Mouse (Mus musculus): ENCODE measurements around the gene Vmn1r1. TPM values are rescaled to one million over a fixed set of nuclear protein-coding genes. Genes with fewer than 3 reads are reported as not detected.
"Not testable (repeated sequence)": the region's sequence is repeated elsewhere in the genome, so short reads cannot be mapped to it uniquely, and the experiment has no call there.

Vmn1r1 gene
- polyA plus RNA-seq, 1 experiment from 2014 or later: not detected

DNA sequence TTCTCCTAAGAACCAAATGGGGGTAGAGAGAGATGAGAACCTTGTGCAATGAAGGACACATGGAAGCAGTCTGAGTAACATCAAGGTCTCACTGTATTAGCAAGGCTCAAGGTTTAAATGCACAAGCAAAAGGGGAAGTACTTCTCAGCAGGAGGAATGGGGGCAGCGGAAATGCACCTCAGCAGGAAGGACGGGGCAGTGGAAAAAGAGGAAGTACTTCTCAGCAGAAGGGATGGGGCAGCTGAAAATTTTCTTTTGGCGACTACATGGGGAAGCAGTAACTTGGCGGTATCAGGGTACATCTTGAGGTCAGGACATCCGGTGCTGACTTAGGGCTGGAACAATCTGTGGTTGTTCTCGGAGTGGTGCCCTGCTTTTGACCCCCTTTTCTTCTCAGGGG, 5.9 kb upstream of the Vmn1r1 start:
- not testable (repeated sequence) for H3K27me3 ChIP-seq (ENCODE audit: control insufficient read depth, insufficient read depth, low read length); DNase-seq (ENCODE audit: low spot score); ATAC-seq (ENCODE audit: low FRiP score); H3K4me2 ChIP-seq (replicated peaks); H3K9me3 ChIP-seq (ENCODE audit: control insufficient read depth, low read length); H3K36me3 ChIP-seq (replicated peaks; ENCODE audit: control insufficient read depth, insufficient read depth); H3K4me3 ChIP-seq (replicated peaks; ENCODE audit: low read length); H3K27ac ChIP-seq; H3K4me1 ChIP-seq (replicated peaks; ENCODE audit: control insufficient read depth, insufficient read depth, low read length); H3K9ac ChIP-seq
- WGBS: 92% methylated on average over 6 of the region's 6 CpGs

DNA sequence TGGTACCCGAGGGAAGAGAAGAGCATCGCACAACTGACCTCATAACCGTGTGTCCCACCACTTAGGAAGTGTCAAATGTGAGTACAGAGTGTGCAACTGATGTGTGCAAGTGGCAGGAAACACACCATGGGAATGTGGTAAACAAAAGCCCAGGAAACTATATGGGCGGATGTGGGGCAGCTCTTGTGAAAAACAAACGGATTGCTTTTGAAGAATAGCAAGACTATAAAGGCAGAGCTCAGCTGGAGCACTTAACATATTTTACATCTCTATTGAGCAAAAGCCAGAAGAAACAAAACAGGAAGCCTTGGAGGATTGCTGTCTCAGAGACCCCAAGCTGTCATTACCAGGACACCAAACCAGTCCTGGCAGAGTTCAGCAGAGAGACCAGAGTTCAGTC, 1.3 kb downstream of the Vmn1r1 start:
- Histone ChIP-seq H3K9ac (no peak overlapping the region), H3K4me3 (replicated peaks; ENCODE audit: low read length) (no peak overlapping the region), H3K36me3 (replicated peaks; ENCODE audit: control insufficient read depth, insufficient read depth) (no peaks in the 10 kb centered on the region), H3K9me3 (ENCODE audit: control insufficient read depth, low read length) (no peaks in the 10 kb centered on the region), H3K27me3 (ENCODE audit: control insufficient read depth, insufficient read depth, low read length) (no peaks in the 10 kb centered on the region), H3K4me2 (replicated peaks) (no peak overlapping the region), H3K4me1 (replicated peaks; ENCODE audit: control insufficient read depth, insufficient read depth, low read length) (no peaks in the 10 kb centered on the region), H3K27ac (no peak overlapping the region)
- DNase-seq (ENCODE audit: low spot score) (no peak), ATAC-seq (ENCODE audit: low FRiP score) (no peak)
- 19% methylated on average over 5 of the region's 5 CpGs for WGBS

- Histone ChIP-seq H3K36me3 (replicated peaks; ENCODE audit: control insufficient read depth, insufficient read depth) (no peaks in the 10 kb centered on the region), H3K27ac (no peak overlapping the region), H3K4me2 (replicated peaks) (no peak overlapping the region), H3K4me3 (replicated peaks; ENCODE audit: low read length) (no peak overlapping the region), H3K27me3 (ENCODE audit: control insufficient read depth, insufficient read depth, low read length) (no peaks in the 10 kb centered on the region), H3K9ac (no peak overlapping the region), H3K4me1 (replicated peaks; ENCODE audit: control insufficient read depth, insufficient read depth, low read length) (no peaks in the 10 kb centered on the region), H3K9me3 (ENCODE audit: control insufficient read depth, low read length) (no peaks in the 10 kb centered on the region)
- no peak for DNase-seq (ENCODE audit: low spot score)
- 77% methylated on average over 3 of the region's 3 CpGs for WGBS
- no peak for ATAC-seq (ENCODE audit: low FRiP score)
Observed at GRCm38 (mm10) chr1:182159575-182159974, 4.7 kb downstream of the Vmn1r1 start.

GRCm38 (mm10) chr1:182157734-182158133, 6.6 kb downstream of the Vmn1r1 start:
- no peak overlapping the region for H3K9ac ChIP-seq
- no peak overlapping the region for H3K27ac ChIP-seq
- H3K36me3 ChIP-seq (replicated peaks; ENCODE audit: control insufficient read depth, insufficient read depth): no peaks in the 10 kb centered on the region
- ATAC-seq (ENCODE audit: low FRiP score): no peak
- WGBS: 57% methylated on average over 4 of the region's 4 CpGs
- H3K4me3 ChIP-seq (replicated peaks; ENCODE audit: low read length): no peak overlapping the region
- H3K27me3 ChIP-seq (ENCODE audit: control insufficient read depth, insufficient read depth, low read length): no peaks in the 10 kb centered on the region
- H3K4me2 ChIP-seq (replicated peaks): no peak overlapping the region
- no peak for DNase-seq (ENCODE audit: low spot score)
- no peaks in the 10 kb centered on the region for H3K4me1 ChIP-seq (replicated peaks; ENCODE audit: control insufficient read depth, insufficient read depth, low read length)
- no peaks in the 10 kb centered on the region for H3K9me3 ChIP-seq (ENCODE audit: control insufficient read depth, low read length)

DNA sequence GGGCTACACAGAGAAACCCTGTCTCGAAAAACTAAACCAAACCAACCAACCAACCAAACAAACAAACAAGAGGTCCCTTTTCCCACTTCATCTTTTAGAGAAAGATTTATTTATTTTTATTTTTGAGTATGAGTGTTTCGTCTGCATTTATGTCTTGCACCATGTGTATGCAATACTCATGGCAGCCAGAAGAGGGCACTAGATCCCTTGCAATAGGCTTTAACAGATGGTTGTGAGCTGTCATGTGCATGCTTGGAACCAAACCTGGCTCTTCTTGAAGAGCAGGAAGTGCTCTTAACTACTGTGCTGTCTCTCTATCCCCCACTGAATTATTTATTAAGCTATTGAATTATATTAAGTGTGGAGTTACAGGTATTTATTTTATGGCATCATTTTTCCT, 14.3 kb downstream of the Vmn1r1 start:
- Histone ChIP-seq H3K9me3 (ENCODE audit: control insufficient read depth, low read length) (no peaks in the 10 kb centered on the region), H3K4me1 (replicated peaks; ENCODE audit: control insufficient read depth, insufficient read depth, low read length) (no peaks in the 10 kb centered on the region), H3K27me3 (ENCODE audit: control insufficient read depth, insufficient read depth, low read length) (no peaks in the 10 kb centered on the region), H3K9ac (no peak overlapping the region), H3K4me3 (replicated peaks; ENCODE audit: low read length) (no peak overlapping the region), H3K27ac (no peak overlapping the region), H3K36me3 (replicated peaks; ENCODE audit: control insufficient read depth, insufficient read depth) (no peaks in the 10 kb centered on the region), H3K4me2 (replicated peaks) (no peak overlapping the region)
- ATAC-seq (ENCODE audit: low FRiP score) (no peak), DNase-seq (ENCODE audit: low spot score) (no peak)
- WGBS: 95% methylated on average over 2 of the region's 2 CpGs

- Histone ChIP-seq H3K9me3 (ENCODE audit: control insufficient read depth, low read length) (no peaks in the 10 kb centered on the region), H3K4me2 (replicated peaks) (no peak overlapping the region), H3K27ac (no peak overlapping the region), H3K4me1 (replicated peaks; ENCODE audit: control insufficient read depth, insufficient read depth, low read length) (no peaks in the 10 kb centered on the region), H3K4me3 (replicated peaks; ENCODE audit: low read length) (no peak overlapping the region), H3K27me3 (ENCODE audit: control insufficient read depth, insufficient read depth, low read length) (no peaks in the 10 kb centered on the region), H3K36me3 (replicated peaks; ENCODE audit: control insufficient read depth, insufficient read depth) (no peaks in the 10 kb centered on the region), H3K9ac (no peak overlapping the region)
- DNase-seq (ENCODE audit: low spot score) (no peak), ATAC-seq (ENCODE audit: low FRiP score) (no peak)
- 81% methylated on average over 7 of the region's 7 CpGs for WGBS
Observed at GRCm38 (mm10) chr1:182148864-182149514, 15.3 kb downstream of the Vmn1r1 start.

GRCm38 (mm10) chr1:182145546-182145945, 18.7 kb downstream of the Vmn1r1 start:
- no peaks in the 10 kb centered on the region for H3K9me3 ChIP-seq (ENCODE audit: control insufficient read depth, low read length)
- no peak overlapping the region for H3K27ac ChIP-seq
- ATAC-seq (ENCODE audit: low FRiP score) (no peak), DNase-seq (ENCODE audit: low spot score) (no peak)
- H3K9ac ChIP-seq: no peak overlapping the region
- H3K36me3 ChIP-seq (replicated peaks; ENCODE audit: control insufficient read depth, insufficient read depth): no peaks in the 10 kb centered on the region
- H3K4me3 ChIP-seq (replicated peaks; ENCODE audit: low read length): no peak overlapping the region
- no peak overlapping the region for H3K4me2 ChIP-seq (replicated peaks)
- H3K27me3 ChIP-seq (ENCODE audit: control insufficient read depth, insufficient read depth, low read length): no peaks in the 10 kb centered on the region
- WGBS: 61% methylated on average over 5 of the region's 5 CpGs
- H3K4me1 ChIP-seq (replicated peaks; ENCODE audit: control insufficient read depth, insufficient read depth, low read length): no peaks in the 10 kb centered on the region

- no peak overlapping the region for H3K9ac ChIP-seq
- no peak for ATAC-seq (ENCODE audit: low FRiP score)
Observed at GRCm38 (mm10) chr1:182143288-182143687, 21.0 kb downstream of the Vmn1r1 start.

DNA sequence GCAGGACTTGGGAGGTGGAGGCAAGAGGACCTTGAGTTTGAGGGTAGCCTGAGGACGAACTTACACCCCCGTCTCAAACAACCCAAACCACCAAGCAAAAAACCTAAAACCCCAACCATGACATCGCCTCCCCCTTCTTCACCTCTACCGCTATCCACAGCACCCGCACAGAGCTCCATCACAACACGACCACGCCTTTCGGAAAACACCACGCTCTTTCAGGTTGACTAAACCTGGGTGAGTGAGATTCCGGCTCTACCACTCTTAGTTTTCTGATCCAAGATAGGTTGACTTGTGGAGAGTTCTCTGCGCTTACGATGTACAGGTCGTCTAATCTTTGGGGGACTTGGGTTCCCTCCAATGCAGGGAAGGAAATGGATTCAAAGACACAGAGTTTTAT, 21.6 kb downstream of the Vmn1r1 start:
- Histone ChIP-seq H3K27ac (no peak overlapping the region), H3K27me3 (ENCODE audit: control insufficient read depth, insufficient read depth, low read length) (no peaks in the 10 kb centered on the region), H3K4me1 (replicated peaks; ENCODE audit: control insufficient read depth, insufficient read depth, low read length) (no peaks in the 10 kb centered on the region), H3K4me3 (replicated peaks; ENCODE audit: low read length) (no peak overlapping the region), H3K9me3 (ENCODE audit: control insufficient read depth, low read length) (no peaks in the 10 kb centered on the region), H3K9ac (no peak overlapping the region), H3K36me3 (replicated peaks; ENCODE audit: control insufficient read depth, insufficient read depth) (no peaks in the 10 kb centered on the region), H3K4me2 (replicated peaks) (no peak overlapping the region)
- ATAC-seq (ENCODE audit: low FRiP score) (no peak), DNase-seq (ENCODE audit: low spot score) (no peak)
- 90% methylated on average over 13 of the region's 13 CpGs for whole genome bisulfite sequencing

More at GRCm38 (mm10) chr1:182143288-182143687, 21.0 kb downstream of the Vmn1r1 start:
- Histone ChIP-seq H3K27ac (no peak overlapping the region), H3K4me2 (replicated peaks) (no peak overlapping the region), H3K36me3 (replicated peaks; ENCODE audit: control insufficient read depth, insufficient read depth) (no peaks in the 10 kb centered on the region), H3K9me3 (ENCODE audit: control insufficient read depth, low read length) (no peaks in the 10 kb centered on the region), H3K27me3 (ENCODE audit: control insufficient read depth, insufficient read depth, low read length) (no peaks in the 10 kb centered on the region), H3K4me1 (replicated peaks; ENCODE audit: control insufficient read depth, insufficient read depth, low read length) (no peaks in the 10 kb centered on the region), H3K4me3 (replicated peaks; ENCODE audit: low read length) (no peak overlapping the region)
- WGBS: 79% methylated on average over 8 of the region's 8 CpGs
- DNase-seq (ENCODE audit: low spot score): no peak

- Histone ChIP-seq H3K4me1 (replicated peaks; ENCODE audit: control insufficient read depth, insufficient read depth, low read length) (no peaks in the 10 kb centered on the region), H3K4me3 (replicated peaks; ENCODE audit: low read length) (no peak overlapping the region), H3K9me3 (ENCODE audit: control insufficient read depth, low read length) (no peaks in the 10 kb centered on the region), H3K27ac (no peak overlapping the region), H3K4me2 (replicated peaks) (0 out of 2 replicates have a peak overlapping the region, but pooled peaks have one; percentile 15), H3K9ac (no peak overlapping the region), H3K36me3 (replicated peaks; ENCODE audit: control insufficient read depth, insufficient read depth) (no peaks in the 10 kb centered on the region), H3K27me3 (ENCODE audit: control insufficient read depth, insufficient read depth, low read length) (no peaks in the 10 kb centered on the region)
- WGBS: 3% methylated on average over 6 of the region's 6 CpGs
- DNase-seq (ENCODE audit: low spot score) (peak; percentile 91), ATAC-seq (ENCODE audit: low FRiP score) (peak; percentile 59; the same call in 1 of the 2 replicates)
Observed at GRCm38 (mm10) chr1:182140370-182140769, 23.9 kb downstream of the Vmn1r1 start.
